Mouse (Mus musculus) large intestine, adult 2 months (tissue): ENCODE data around the gene Dram1. TPM values are rescaled to one million over a fixed set of nuclear protein-coding genes. Genes with fewer than 3 reads are reported as not detected.
A peak's percentile ranks its signal among the peaks of the same experiment; 100 is the strongest.

ENCODE experiments used
- DNase-seq: peaks from one replicate; pipeline ENCODE4 v3.0.0-alpha.2; 2012; ENCODE audit warnings: low read depth, low spot score
- WGBS: fragments of 180-500 bp; shearing (Covaris S2); methylation state at CpG from one replicate; pipeline ENCODE4 v1.1.7; 2018; 5-methylcytosine and 5-hydroxymethylcytosine counted together
- polyA plus RNA-seq: library from polyadenylated mRNA; depleted of rRNA; stranded (reverse); fragments of >200 nt; gene quantifications from 2 replicates; pipeline ENCODE4 v1.2.3, GENCODE M21; 2012; rRNA removed

Dram1 gene
- polyA plus RNA-seq, 1 experiment: 5.5 TPM

DNA sequence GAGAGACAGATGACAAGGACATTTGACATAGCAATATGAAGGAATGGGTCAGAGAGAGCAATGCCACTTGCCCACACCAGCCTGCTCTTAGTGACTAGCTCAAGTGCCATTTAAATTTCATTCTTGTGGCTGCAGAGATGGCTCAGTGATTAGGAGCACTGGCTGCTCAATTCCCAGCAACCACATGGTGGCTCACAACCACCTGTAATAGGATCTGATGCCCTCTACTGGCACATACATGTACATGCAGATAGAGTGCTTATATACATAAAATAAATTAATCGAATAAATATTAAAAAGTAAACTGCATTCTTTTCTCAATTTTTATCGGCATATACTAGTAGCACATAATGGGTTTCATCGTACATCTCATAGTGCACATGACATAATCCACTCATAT is 72.6 kb downstream of the Dram1 start:
- no peak for DNase-seq
- 96% methylated on average over 3 of the region's 3 CpGs for WGBS

DNA sequence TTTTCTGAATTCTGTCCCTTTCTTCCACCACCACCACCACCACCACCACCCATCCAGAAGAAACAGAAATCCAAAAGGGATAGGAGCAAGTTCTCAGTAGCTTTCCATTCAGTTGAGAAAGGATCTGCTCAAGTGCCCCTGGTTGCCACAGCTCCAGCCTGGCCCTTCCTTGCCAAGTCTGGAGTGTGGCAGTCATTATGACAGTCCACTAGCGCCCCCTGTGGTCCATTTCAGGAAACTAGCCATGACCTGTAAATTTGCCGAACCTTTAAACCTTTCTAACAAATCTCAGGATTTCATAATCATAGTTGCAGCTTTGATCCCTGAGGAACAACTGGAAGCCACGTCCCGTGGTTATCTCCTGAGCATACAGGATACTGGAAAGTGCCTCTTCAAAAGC is 74.6 kb downstream of the Dram1 start:
- 2% methylated on average over 4 of the region's 4 CpGs for WGBS

DNA sequence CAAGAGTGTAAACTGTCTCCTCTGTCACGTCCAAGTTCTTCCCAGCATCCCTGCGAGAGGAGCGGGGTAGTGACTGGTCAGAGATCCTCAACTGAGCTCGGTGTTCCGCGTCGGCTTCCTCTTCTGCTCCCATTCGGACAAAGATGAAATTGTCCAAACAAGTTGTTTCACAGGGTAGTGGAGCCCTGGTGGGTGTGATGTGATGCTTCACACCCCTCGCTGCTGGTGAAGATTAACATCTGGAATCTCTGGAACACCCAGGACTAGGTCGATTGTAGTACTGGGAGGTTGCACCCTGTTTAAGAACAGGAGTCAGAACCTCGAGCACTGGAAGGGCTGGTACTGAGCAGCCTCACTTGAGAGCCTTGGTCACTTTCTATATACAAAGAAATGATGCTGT is 75.8 kb downstream of the Dram1 start:
- no peak for DNase-seq
- 61% methylated on average over 11 of the region's 11 CpGs for WGBS

More for the DNA sequence above, 74.6 kb downstream of the Dram1 start:
- peak; percentile 25 for DNase-seq

DNA sequence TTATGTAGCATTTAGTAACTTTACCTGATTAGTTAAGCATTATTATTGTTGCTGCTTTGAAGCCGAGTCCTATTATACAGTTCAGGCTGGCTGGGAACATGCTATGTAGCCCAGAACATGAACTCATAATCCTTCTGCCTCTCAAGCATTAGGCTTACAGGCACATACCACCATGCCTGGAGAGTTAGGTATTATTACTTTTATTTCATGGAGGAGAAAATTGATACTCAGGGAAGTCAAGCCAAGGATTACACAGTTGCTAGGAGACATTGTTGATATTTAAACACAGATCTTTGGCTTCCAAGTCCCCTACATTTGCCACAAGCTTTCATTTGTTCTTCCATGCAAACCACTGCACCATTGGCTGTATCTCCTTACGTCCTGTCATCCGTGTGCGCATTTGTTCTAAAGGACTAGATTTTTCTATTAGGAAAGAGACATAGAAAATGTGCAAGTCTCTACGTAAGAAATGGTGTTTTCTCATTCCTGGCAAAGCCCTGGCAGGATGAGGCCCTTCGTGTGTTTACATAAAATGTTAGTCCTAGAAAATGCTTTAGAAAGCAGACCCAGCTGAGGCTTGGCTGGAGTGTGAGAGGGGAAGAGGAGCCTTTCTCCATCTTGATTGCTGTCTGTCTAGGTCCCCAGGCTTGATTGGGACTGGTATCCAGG is 76.9 kb downstream of the Dram1 start:
- 65% methylated on average over 6 of the region's 6 CpGs for WGBS

DNA sequence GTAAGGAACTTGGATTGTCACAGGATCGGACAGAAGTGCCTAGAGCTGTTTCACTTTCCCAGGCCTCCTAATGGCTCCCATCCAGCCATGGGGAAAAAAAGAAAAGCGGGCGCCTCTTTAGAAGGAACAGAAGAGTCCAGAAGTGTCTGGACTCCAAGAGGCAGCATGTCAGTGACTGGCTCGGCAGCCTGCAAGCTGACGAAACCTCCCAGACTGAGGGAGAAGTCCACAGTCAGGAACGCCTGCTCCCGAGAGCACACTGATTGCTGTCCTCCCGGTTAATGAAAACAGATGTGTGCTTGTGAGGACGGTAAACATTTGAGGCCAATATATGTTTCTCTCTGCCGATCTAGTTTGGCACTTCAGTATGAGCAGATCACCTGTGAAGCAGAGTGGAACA is 81.9 kb downstream of the Dram1 start:
- DNase-seq: no peak
- WGBS: 44% methylated on average over 10 of the region's 10 CpGs

More for the DNA sequence above, 76.9 kb downstream of the Dram1 start:
- DNase-seq: no peak

DNA sequence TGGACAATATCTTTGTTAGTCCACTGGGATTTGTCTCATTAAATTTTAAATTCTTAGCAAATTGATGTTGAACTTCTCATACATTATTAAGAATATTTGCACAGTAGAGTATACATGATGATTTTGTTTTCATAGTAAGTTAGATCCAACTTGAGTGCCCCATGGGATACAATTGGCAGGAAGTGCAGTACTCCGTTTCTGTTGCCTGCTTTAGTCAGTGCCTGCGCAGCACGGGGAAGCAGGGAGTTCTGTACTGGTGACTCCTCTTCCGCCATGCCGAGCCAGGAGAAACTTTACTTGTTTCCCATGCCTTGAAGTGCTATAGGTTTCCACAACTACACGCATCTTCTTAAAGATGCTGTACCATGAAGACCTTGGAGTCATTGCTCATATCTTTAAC is 83.8 kb downstream of the Dram1 start:
- no peak for DNase-seq
- WGBS: 87% methylated on average over 6 of the region's 6 CpGs

DNA sequence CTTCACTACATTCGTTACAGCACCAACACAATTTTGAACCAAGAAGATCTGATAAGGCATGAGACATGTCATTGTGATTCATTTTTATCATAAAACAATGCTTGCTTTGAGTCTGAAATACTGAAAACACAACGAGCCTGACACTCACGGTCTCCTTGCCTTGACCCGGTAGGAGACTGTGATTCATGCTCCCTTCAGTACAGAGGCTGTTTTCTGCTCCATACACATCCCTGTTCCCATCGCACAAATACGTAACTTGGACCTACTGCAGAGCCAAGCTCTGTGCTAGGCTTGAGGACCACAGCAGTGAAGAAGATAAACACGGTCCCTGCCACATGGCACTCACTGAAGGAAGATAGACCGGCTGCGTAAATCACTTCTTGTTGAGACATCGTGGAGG is 90.8 kb downstream of the Dram1 start:
- 58% methylated on average over 10 of the region's 10 CpGs for WGBS
- no peak for DNase-seq

DNA sequence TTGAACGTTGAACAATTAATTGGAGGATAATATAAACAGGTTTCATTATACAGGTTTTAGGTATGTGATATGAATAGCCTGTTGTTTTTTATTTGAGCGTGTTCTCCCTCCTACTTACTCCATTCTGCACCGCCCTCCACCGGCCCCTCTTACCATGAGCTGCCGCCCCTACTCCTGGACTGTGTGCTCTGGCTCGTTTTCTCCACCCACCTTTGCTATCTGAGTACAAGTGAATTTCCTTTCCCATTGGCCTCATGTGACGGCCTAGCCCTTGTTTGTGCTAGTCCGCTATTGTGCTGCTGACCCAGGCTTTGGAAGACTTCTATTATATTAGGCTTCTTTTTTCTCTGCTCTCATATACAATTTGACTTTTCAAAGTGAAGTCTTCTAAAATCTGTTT is 91.6 kb downstream of the Dram1 start:
- DNase-seq: no peak
- 61% methylated on average over 8 of the region's 8 CpGs for WGBS

DNA sequence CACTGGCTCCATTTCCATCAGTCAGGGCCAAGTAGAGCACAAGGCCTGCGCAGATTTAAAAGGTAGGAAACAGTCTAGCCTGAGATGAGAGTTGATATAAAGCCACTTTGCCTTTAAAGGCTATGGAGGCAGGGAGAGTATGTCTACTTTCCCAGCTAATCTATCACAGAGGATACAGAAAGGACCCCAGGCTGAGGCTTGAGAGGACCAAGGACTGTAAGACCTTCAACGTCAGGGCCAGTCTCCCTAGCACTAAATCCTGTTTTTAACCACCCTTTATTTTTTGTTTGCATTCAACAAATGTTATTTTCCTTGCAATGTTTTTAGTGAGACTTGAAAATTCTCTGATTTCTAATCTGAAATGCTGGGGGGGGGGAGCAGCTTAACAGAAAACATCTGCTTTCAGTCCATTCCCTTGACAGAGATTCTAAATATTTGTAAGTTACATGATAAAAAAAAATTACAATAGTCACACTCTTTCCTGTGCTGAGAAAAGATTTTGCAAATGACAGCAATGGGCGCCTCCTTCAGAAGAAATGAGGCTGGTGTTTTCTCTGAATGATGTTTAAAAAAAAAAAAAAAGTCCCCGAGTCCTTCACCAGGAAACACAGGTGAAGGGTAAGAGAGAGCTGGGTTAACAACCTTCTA is 94.4 kb downstream of the Dram1 start:
- WGBS: 75% methylated on average over 4 of the region's 4 CpGs
- DNase-seq: no peak

DNA sequence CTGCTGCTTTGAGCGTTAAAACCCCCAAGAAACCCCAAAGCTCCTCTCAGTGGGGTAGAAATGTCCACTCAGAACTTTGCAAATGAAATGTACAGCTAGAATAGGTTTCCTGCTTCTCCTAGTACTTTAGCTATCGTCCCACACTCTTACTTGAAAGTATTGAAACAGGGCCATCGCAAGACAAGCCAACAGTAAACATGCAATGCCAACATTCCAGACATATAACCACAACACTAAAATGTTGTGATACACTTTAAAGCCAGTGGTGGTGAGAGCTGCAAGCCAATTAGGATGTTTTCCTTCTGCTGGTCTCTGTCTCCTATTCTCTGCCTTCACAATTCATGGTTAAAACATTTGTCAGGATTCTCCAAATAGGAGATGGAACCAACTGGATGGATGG is 97.2 kb downstream of the Dram1 start:
- DNase-seq: no peak
- 78% methylated on average over 3 of the region's 3 CpGs for WGBS

DNA sequence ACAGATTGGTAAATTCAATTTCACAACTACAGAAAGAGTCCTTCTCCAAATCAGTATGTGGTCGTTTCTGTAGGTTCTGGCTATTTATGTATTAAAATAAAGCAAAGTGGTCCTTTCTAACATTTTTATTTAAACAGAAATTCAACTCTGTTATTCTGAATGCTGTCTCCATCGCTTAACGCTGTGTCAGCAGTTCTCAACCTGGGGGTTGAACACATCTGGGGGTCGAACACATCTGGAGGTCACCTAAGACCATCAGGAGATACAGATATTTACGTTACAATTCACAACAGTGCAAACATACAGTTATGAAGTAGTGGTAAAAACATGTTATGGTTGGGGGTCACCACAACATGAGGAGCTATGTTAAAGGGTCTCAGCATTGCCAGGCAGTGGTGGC is 104.8 kb downstream of the Dram1 start:
- 73% methylated on average over 5 of the region's 5 CpGs for WGBS
- no peak for DNase-seq

Other genes starting within 250 kb of the Dram1 start
- gene Parpbp, start 232.1 kb downstream of the Dram1 start, polyA plus RNA-seq: 1.1 and 1.2 TPM in 2 replicates
- gene Nup37, start 232.1 kb downstream of the Dram1 start, polyA plus RNA-seq: 7.6 and 10.2 TPM in 2 replicates
- gene Washc3, start 178.0 kb downstream of the Dram1 start, polyA plus RNA-seq: 20.8 and 21.2 TPM in 2 replicates
- gene Gnptab, start 52 bp upstream of the Dram1 start, polyA plus RNA-seq: 6.1 and 12.7 TPM in 2 replicates
- not detected in 2 replicates for gene Sycp3, start 80.5 kb upstream of the Dram1 start, polyA plus RNA-seq
- 27.0 and 54.9 TPM in 2 replicates for gene Chpt1, start 125.0 kb upstream of the Dram1 start, polyA plus RNA-seq
- 0.04 TPM in 1 of 2 replicates, not detected in the other for gene Mybpc1, start 226.1 kb upstream of the Dram1 start, polyA plus RNA-seq